Mouse (Mus musculus): ENCODE results near the gene Mctp1.

Gene Mctp1

GRCm38 (mm10) chr13:76824932-76825694 lies 440.8 kb downstream of the Mctp1 start:
- DNase-seq (ENCODE audit: low spot score in 2 of 2): no peak

- no peak for DNase-seq (ENCODE audit: low spot score in 2 of 2)
Observed at GRCm38 (mm10) chr13:76827738-76828137, 443.4 kb downstream of the Mctp1 start.

GRCm38 (mm10) chr13:76838031-76838430 lies 453.7 kb downstream of the Mctp1 start:
- DNase-seq (ENCODE audit: low spot score in 2 of 2): no peak

- DNase-seq (ENCODE audit: low spot score in 2 of 2): no peak
Observed at GRCm38 (mm10) chr13:76840712-76841111, 456.4 kb downstream of the Mctp1 start.

GRCm38 (mm10) chr13:76844629-76845255 lies 460.4 kb downstream of the Mctp1 start:
- DNase-seq (ENCODE audit: low spot score in 2 of 2): peak; percentile 15 to 60

- no peak for DNase-seq (ENCODE audit: low spot score in 2 of 2)
Observed at GRCm38 (mm10) chr13:76850412-76851054, 466.2 kb downstream of the Mctp1 start.

GRCm38 (mm10) chr13:76854306-76854705 lies 470.0 kb downstream of the Mctp1 start:
- DNase-seq (ENCODE audit: low spot score in 2 of 2): no peak

- DNase-seq (ENCODE audit: low spot score in 2 of 2): no peak
Observed at GRCm38 (mm10) chr13:76855021-76855420, 470.7 kb downstream of the Mctp1 start.

GRCm38 (mm10) chr13:76857024-76857423 lies 472.7 kb downstream of the Mctp1 start:
- no peak for DNase-seq (ENCODE audit: low spot score in 2 of 2)

- no peak for DNase-seq (ENCODE audit: low spot score in 2 of 2)
Observed at GRCm38 (mm10) chr13:76858078-76858482, 473.7 kb downstream of the Mctp1 start.

- DNase-seq (ENCODE audit: low spot score in 2 of 2): no peak
Observed at GRCm38 (mm10) chr13:76870291-76870690, 486.0 kb downstream of the Mctp1 start.

- DNase-seq (ENCODE audit: low spot score in 2 of 2): no peak
Observed at GRCm38 (mm10) chr13:76877887-76878763, 493.8 kb downstream of the Mctp1 start.

- DNase-seq (ENCODE audit: low spot score in 2 of 2): no peak
Observed at GRCm38 (mm10) chr13:76879008-76879407, 494.7 kb downstream of the Mctp1 start.

GRCm38 (mm10) chr13:76884517-76885092 lies 500.3 kb downstream of the Mctp1 start:
- DNase-seq (ENCODE audit: low spot score in 2 of 2): no peak

- no peak for DNase-seq (ENCODE audit: low spot score in 2 of 2)
Observed at GRCm38 (mm10) chr13:76892987-76893386, 508.7 kb downstream of the Mctp1 start.

- no peak for DNase-seq (ENCODE audit: low spot score in 2 of 2)
Observed at GRCm38 (mm10) chr13:76895770-76896456, 511.6 kb downstream of the Mctp1 start.

- DNase-seq (ENCODE audit: low spot score in 2 of 2): no peak
Observed at GRCm38 (mm10) chr13:76896457-76896790, 512.1 kb downstream of the Mctp1 start.

GRCm38 (mm10) chr13:76918321-76918720 lies 534.0 kb downstream of the Mctp1 start:
- DNase-seq (ENCODE audit: low spot score in 2 of 2): no peak

GRCm38 (mm10) chr13:76926851-76927250 lies 542.5 kb downstream of the Mctp1 start:
- no peak for DNase-seq (ENCODE audit: low spot score in 2 of 2)

GRCm38 (mm10) chr13:76927875-76928440 lies 543.6 kb downstream of the Mctp1 start:
- no peak for DNase-seq (ENCODE audit: low spot score in 2 of 2)

GRCm38 (mm10) chr13:76929152-76929551 lies 544.8 kb downstream of the Mctp1 start:
- no peak for DNase-seq (ENCODE audit: low spot score in 2 of 2)
